Mouse (Mus musculus): Measurements from ENCODE around the gene Rpl18. TPM values are rescaled to one million over a fixed set of nuclear protein-coding genes. Genes with fewer than 3 reads are reported as not detected.

Gene Rpl18
- total RNA-seq, 2 experiments from 2014 or later, result 550 to 591 TPM

DNA sequence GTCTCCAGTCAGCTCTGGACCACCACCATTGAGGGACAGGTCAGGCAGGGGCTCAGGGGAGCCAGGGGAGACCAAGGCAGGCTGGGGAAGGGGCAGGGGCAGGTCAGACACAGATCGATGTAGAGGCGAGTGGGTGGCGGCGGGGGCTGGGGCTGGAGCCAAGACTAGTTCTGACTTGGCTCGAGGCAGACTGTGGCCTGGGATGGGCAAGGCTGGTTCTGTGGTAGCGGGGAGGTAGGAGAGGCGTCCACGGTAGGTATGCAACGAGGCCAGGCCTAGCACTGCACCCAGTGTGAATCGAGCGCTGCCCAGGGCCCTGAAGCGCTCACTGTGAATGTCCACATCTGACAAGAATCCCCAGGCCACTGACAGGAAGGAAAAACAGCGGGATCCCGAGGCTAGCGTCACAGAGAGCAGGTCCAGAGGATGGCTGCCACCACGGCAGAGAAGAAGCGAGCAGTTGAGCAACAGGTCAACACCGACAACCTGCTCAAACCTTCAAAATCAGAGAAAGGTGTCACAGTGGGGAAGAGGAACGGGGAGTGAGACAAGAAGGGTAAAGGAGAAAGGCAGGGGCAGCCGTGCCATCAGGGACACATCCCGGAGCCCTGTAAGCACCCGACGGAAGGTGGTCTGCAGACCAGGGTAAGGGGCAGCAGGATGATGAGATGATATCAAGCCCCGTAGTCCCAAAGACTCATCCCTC is 3.8 kb upstream of the Rpl18 start:
- DNase-seq, result no peak
- intact Hi-C loops (cut with DNase I), result no loop called here

DNA sequence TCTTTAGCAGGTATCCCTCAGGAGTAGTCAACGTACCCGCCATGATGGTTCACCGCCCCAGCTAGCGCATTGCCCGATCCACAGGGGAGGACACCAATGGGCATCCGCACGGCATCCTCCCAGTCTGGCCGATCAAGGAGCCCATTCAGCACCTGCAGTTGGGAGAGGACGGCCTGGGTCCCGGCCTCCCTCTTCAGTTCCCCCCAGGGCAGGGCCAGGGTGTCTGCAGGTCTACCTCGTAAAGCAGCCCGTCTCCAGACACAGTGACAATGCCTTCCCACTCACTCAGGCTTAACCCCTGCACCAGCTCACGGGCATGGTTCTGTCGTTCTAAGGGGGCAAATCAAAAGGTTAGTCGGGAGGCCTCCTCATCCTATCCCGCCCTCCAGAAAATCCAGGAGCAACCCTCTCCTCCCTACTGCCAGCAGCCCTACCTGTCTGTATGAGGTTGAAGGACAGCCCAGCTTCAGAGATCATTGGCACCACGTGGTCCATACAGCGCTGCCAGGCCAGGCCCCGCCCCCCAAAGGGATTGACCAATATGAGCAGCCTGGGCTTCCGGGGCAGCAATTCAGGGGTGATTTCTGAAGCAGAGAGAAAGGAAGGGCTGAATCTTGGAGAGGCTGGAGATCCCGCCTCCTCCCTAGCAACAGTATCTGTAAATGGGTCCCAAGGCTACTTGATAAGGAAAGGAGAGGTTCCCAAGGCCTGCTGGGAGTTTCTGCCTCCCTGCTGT is 3.1 kb upstream of the Rpl18 start:
- peak; percentile 40 to 52 for DNase-seq
- intact Hi-C loops (cut with DNase I), result no loop called here

DNA sequence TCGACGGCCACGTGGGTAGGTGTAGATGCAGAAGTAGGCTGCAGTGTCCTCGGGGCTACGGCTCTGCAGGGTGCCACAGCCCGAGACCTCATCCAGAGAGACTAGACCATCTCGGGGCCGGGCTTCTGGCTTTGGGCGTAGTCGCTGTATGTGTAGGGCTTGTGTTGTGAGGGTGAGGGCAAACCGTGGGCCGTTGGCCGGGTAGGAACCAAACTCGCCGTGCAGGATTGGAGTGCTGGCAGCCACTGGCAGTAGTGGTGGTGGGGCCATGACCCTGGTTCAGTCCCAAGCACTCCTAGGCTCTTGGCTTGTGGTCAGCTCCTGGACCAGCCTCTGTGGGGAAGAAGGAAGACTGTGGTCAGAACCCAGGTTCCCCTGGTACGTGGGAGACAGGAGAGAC is 1.9 kb upstream of the Rpl18 start:
- DNase-seq, result no peak
- intact Hi-C loops (cut with DNase I), result no loop called here

DNA sequence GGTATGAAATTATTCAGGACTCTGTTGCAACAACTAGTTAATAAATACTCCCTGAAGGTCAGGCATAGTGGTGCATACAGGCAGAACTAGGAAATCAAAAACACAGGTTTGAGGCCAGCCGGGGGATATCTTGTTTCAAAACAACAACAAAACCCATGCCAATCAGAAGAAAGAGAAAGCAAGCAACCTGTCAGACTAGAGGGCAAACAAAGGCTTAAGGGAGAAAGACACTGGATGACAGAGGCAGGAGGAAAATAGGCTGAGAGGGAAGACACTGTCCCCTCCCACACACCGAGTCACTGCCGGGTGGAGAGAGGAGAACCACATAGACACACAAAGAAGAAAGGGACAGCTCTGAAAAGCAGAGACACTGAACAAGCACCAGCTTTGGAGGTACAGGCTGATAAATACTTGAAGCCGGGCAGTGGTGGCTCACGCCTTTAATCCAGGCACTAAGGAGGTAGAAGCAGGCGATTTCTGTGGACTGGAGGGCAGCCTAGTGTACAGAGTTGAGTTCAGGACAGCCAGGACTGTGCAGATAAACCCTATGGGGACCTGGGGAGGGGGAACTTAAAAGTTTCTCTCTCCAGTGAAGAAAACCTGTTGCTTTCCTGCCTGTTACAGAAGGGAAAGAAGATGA is 1.3 kb upstream of the Rpl18 start:
- no peak for DNase-seq
- intact Hi-C loops (cut with DNase I), result no loop called here

DNA sequence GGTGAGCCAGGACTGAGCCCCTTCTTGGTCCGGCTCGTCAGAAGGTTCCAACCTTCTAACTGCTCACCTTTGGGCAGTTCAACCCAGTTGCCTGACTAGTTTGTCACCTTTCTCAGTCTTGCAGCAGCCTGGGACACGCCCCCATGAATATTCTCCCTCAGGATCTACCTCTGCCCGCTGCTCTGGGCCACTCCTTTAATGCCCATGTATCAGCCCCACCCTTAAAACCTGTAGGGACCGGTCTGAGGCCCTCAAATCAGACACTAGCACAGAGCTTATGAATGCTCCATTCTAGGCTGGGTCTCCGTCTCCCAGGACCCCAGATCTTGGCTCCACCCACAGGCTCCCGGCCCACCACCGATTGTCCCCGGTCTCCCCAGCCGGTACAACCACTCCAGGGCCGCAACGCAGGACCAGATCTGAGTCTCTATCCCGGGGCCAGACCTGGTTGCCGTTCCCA is 597 bp upstream of the Rpl18 start:
- no peak for DNase-seq
- intact Hi-C loops (cut with DNase I), result loop anchor here (5.0 kb wide), 1 partner anchor 208 kb away; the partner anchor contains the start of genes Ccdc114 and Emp3

DNA sequence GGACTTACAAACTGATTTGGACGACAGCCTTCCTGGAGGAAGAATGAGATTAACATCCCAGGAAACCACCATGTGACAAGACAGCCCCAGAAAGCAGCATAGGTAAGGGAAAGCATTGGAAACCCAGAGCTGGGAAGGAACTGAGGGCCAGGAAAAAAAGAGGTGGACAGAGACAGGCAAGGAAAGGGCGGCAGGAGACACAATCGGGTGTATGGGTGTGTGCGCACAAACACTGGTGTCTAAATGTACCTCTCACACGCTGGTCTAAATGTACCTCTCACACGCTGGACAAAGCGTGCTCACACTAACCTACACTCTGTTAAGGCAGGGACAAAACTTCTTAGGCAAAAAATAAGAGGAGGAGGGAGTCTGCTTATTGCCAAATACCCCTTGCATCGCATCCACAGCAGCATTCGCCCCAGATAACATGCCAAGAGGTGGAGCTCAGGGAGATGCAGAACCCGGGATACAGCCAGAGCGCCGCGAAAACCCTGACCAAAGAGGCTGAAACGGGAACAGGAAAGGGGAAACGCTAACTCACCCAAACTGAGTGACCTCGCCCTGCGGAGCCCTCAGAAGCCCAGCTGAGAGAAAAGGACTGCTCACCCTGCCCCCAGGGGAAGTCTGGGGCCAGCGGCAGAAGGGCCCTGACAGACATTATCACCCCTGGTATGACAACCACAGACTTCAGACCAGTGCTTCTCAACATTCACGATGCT is 643 bp downstream of the Rpl18 start:
- peak; percentile 34 to 40 for DNase-seq
- intact Hi-C loops (cut with DNase I), result loop anchor here (5.0 kb wide), 1 partner anchor 206 kb away; the partner anchor contains the start of genes Ccdc114 and Emp3

DNA sequence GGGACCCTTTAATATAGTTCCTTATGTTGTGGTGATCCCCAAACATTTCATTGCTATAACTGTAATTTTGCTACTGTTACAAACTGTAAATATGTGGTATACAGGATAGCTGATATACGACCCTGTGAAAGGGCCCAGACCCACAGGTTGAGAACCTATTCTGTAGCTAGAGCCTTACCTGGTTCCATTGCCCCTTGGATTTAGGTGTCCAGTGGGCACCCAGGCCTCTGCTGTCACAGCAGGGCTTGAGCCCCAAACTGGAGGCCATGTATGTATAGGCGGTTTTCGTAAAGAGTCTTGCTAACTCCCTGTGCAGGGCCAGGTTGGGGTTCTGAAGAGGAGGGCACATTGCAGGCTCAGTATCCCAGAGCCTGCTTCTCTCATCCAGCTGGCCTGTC is 1.2 kb downstream of the Rpl18 start:
- intact Hi-C loops (cut with DNase I), result loop anchor here (5.0 kb wide), 1 partner anchor 206 kb away; the partner anchor contains the start of genes Ccdc114 and Emp3
- DNase-seq, result no peak

DNA sequence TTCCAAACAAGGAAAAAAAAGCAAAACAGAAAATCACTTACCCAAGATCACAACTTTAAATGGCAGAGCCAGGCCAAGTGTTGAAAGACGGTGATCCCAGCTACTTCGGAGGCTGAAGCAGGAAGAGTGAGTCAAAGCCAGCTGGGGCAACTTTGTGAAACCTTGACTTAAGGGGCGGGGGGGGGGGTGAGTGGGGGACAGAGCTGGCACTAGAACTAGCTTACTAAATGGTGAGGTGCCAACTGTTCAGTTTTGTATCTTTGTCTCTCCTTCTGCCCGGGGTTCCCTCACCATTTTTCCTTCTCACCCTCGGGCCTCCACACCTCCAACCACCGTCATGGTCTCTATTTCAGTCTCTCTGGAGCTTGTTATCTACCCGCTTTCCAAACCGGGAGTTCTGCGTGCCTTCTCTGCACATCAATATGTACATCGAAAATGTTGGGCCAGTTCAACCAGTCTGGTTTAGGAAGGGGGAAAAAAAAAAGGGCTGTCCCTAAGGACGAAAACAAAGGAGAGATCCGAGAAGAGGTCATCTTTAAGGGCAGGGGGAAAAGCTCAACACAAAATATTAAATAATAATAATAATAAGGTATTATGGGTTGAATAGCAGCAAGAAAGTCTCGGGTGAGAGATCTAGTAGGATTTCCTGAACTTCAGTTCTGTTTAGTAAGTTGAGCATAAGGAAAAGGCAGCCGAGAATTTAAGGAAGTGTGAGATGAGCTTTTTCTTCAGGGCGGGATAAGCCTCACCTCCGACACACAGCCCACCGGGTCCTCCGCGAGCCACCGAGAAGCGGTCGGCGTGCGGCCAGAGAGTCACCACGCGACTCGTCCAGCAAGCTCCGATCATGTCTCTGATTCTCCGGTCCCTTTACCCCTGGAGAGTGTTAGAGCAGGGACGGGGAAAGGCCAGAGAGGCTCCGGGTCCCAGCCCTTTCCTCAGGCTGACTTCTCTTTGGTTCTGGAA is 2.0 kb downstream of the Rpl18 start:
- intact Hi-C loops (cut with DNase I), result loop anchor here (5.0 kb wide), 1 partner anchor 205 kb away; the partner anchor contains the start of genes Ccdc114 and Emp3
- no peak for DNase-seq

DNA sequence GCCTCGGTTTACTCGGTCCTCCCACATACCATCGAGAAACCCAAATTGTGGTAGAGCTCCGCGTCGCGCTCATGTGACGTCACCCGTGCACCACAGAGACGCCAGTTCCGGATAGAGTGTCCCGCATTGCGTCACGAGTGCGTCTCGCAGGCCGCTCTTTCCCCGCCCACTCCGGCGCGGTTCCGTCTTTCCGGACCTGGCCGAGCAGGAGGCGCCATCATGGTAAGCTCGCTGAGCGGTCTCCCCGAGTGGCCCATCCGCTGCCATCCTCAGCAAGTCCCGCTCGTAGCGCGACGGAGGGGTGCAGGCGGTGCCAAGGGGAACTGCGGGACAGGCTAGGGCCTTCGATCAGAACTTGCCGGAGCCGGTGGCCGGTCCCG is 2.7 kb downstream of the Rpl18 start, which contains the start of gene Sphk2:
Sphk2 (minus strand) TSS at position 85 of the 380 bp plus-strand sequence.
- intact Hi-C loops (cut with DNase I), result loop anchor here (5.0 kb wide), 1 partner anchor 204 kb away; the partner anchor contains the start of genes Ccdc114 and Emp3
- peak; percentile 98 to 99 for DNase-seq

DNA sequence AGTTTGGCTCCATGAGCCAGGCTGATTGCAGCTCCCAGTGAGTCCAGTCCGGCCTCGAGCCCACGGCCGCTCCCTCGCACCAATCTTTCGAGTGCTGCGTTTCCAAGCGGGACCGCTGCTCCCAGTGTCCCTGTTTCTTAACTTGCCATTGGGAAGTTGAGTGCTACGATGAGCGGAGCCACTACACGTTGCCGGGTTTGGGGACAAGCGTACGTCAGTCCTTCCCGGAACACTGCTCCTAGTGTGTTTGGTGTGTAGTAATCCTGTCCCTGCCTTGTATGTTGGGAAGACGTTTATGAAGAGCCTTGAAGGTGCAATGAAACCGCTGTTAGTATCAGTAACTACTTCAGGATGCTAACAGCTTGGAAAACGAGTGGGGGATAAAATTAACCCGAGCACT is 3.1 kb downstream of the Rpl18 start:
- intact Hi-C loops (cut with DNase I), result loop anchor here (5.0 kb wide), 1 partner anchor 204 kb away; the partner anchor contains the start of genes Ccdc114 and Emp3

DNA sequence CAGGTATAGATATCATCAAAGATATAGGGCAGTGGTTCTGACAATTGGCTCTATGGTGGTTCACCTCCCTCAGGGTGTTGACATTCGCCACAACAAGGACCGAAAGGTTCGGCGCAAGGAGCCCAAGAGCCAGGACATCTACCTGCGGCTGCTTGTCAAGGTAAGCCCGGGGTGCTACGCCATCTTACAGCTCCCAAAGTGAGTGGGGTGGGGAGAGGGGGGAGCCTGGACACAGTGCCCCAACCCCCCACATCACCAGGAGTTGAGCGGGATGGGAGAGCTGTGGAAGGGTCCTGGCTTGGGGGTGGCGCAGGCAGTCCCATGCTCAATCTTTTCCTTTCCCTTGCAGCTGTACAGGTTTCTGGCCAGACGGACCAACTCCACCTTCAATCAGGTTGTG is 3.9 kb downstream of the Rpl18 start:
- DNase-seq, result no peak
- intact Hi-C loops (cut with DNase I), result loop anchor here (5.0 kb wide), 1 partner anchor 203 kb away; the partner anchor contains the start of genes Ccdc114 and Emp3

More for the DNA sequence above, 3.1 kb downstream of the Rpl18 start:
- no peak for DNase-seq

DNA sequence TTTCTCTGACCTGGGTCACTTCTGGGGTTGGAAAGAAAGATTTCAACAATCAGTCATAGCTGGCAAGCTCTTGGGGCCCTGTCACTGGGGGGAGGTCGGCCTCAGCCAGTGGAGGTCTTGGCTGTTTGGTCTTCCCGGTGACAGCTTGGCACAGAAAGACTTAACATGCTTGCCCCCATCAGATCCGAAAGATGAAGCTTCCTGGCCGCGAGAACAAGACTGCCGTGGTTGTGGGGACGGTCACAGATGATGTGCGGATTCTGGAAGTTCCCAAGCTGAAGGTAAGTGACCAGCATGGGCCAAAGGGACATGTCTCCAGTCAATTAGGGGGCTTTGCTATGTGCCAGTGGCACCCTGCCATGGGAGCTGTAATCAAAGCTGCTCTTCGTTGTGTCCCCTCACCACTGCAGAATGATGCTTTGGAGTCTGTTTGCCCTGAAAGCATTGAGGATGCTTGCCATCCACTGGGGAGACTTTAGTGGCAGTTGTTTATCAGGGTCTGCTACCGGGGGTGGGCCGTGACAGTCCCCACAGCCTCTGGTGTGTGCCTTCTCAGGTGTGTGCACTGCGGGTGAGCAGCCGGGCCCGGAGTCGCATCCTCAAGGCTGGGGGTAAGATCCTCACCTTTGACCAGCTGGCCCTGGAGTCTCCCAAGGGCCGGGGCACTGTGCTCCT is 4.6 kb downstream of the Rpl18 start:
- intact Hi-C loops (cut with DNase I), result loop anchor here (5.0 kb wide), 1 partner anchor 202 kb away; the partner anchor contains the start of genes Ccdc114 and Emp3
- DNase-seq, result no peak

DNA sequence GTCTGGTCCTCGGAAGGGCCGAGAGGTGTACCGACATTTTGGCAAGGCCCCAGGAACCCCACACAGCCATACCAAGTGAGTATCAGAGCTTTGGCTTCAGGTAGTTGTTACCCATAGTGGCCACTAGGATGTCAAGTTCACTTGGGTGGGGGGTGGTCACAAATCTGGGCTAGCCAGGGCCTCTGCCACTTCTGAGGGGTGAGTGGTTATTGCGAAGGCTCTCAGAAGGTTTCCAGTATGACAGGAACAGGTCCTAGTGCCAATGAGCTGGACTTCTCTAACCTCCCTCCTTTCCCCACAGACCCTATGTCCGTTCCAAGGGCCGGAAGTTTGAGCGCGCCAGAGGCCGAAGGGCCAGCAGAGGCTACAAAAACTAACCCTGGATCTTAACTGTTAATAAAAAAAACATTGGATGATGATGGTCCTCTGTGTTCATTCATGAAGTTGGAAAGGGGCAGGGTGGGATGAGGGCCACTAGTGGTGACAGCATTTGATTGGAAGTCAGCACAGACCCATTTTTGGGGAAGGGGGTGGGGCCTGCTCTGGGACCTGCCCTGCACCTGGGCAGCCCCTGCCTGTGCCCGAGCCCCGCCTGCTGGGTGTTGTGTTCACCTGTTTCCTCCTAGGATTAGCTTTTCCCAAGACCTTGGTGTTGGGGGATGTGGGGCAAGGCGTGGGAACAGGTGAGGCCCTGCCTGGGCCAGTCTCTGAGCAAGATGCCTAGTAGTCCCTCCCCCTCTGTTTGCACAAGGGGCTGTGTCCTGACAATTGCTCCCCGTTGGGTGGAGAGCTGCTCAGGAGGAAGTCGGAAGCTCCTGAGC is 5.4 kb downstream of the Rpl18 start, which contains the start of gene Fam83e:
Fam83e (plus strand) TSS at position 800 of the 821 bp plus-strand sequence.
- DNase-seq, result no peak
- intact Hi-C loops (cut with DNase I), result no loop called here

DNA sequence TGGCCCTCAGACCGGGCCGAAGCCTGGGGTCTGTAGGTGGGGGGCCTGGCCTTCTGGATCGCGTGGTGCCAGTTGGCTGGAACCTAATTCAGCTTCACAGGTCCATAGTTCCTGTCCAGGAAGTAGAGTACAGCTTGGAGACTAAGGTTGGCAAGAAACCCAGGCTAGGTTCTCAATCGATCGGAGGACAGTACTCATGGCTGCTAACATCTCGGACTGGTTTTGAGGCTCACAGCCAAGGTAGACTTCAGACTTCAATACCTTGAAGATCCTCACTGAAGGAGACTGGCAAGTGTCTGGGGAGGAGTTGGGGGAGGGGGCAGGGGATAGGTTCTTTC is 5.9 kb downstream of the Rpl18 start:
- no peak for DNase-seq
- intact Hi-C loops (cut with DNase I), result no loop called here

DNA sequence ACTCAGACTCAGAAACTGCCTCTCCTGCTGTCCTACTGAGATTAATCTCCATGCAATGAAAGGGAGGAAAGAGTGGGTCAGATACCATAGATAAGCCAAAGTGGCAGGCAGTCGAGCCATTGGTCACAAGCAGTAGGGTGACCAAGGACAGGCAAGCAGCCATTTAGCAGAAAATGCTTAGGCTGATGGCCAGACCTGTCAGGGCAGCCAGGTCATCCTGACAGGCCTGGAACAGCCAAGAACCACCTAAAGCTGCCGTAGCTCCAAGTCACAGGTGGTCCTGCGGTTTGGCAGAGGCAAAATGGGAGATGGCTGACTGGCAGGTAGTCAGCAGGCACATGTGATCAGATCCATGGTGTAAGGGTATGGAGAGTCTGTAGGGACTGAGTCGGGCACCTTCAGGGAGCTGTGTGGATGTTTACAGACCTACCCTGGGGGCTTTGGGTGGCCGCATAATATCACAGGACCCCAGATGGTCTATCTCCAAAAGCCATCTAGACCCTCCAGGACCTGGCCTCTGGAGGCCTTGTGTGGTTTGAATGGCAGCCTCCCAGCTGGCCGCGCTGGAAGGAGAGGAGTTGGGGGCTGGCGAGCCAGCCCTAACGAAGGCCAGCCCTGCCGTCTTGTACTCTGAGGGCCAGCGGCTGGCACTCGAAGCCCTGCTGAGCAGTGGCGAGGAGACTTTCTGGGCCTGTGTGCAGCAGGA is 6.5 kb downstream of the Rpl18 start:
- intact Hi-C loops (cut with DNase I), result no loop called here

DNA sequence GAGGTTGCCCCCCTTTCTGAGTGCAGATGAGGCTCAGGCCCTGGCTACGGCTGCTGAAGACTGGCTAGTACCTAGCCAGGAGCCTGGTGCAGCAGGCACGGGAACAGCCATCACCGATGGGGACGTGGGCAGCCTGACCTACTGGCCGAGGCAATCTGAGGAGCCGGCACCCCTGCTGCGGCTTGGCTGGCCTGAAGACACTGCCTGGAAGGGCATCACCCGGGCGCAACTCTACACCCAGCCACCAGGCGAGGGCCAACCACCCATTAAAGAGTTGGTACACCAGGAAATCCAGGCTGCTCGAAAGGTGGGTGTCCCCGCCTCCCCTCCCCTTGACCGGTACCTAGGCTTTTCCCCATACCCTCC is 7.1 kb downstream of the Rpl18 start:
- intact Hi-C loops (cut with DNase I), result no loop called here
- no peak for DNase-seq

More for the DNA sequence above, 6.5 kb downstream of the Rpl18 start:
- no peak for DNase-seq

DNA sequence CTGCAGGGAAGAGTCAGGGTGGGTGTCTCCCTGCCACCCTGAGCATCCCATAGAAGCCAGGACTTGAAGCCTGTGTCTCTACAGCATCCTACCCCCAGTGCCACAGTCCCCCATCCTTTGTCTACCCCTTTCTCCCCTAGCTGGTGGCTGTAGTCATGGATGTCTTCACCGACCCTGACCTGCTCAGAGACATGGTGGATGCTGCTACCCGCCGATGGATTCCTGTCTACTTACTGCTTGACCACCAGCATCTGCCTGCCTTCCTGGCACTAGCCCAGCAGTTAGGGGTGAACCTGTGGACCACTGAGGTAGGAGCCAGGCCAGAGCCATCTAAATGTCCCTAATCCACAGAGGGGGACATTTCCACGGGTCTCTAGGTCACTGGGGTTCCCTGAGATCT is 8.0 kb downstream of the Rpl18 start:
- intact Hi-C loops (cut with DNase I), result no loop called here
- no peak for DNase-seq

Data from heart, postnatal 36 days (tissue).